Mouse (Mus musculus): ENCODE data around the gene Ctsc. TPM values are rescaled to one million over a fixed set of nuclear protein-coding genes. Genes with fewer than 3 reads are reported as not detected.

The Ctsc gene
- 140 TPM for polyA plus RNA-seq (2014; fragmentation: Illumina TruSeq; extraction: RNeasy Lipid Tissue Mini Kit (QIAGEN cat#74804); ENCODE audit: insufficient read depth, low read depth, low replicate concordance)

DNA sequence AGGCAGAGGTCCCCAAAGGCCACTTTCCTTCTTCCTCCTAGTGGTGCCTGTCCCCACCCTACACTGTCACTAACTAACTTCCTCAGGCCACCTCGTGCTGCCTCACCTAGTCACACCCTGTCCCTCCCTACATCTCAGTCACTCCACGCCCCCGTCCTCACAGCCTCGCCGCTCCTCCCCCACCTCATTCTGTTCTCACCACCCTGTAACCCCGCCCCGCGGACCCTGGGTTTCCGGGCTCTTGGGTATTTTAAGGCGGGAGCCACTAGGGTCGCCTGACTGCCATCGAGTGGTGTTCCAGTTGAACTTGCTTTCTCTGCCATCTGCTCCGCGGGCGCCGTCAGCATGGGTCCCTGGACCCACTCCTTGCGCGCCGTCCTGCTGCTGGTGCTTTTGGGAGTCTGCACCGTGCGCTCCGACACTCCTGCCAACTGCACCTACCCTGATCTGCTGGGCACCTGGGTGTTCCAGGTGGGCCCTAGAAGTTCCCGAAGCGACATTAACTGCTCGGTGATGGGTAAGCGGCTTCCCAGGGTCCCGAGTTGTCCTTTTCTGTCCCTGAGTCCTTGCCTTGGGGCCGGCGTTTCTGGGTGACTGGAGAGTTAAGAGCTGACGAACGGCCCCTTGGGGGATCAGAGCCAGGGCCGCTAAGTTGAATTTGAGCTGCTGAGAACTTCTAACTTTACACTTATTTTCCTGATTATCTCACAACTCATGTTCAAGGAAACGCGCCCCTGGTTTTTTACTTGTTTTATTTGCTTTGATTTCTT is at the start of gene Ctsc:
Ctsc (plus strand) TSS at position 228 of the 770 bp plus-strand sequence.

Other genes starting within 250 kb of the Ctsc start
- gene Rab38, start 152.2 kb downstream of the Ctsc start, polyA plus RNA-seq (2014; fragmentation: Illumina TruSeq; extraction: RNeasy Lipid Tissue Mini Kit (QIAGEN cat#74804); ENCODE audit: insufficient read depth, low read depth, low replicate concordance) = 10.3 TPM

Data from lung, adult 10 weeks (tissue).